Mouse (Mus musculus): ENCODE data around the gene Rnf186.

DNA sequence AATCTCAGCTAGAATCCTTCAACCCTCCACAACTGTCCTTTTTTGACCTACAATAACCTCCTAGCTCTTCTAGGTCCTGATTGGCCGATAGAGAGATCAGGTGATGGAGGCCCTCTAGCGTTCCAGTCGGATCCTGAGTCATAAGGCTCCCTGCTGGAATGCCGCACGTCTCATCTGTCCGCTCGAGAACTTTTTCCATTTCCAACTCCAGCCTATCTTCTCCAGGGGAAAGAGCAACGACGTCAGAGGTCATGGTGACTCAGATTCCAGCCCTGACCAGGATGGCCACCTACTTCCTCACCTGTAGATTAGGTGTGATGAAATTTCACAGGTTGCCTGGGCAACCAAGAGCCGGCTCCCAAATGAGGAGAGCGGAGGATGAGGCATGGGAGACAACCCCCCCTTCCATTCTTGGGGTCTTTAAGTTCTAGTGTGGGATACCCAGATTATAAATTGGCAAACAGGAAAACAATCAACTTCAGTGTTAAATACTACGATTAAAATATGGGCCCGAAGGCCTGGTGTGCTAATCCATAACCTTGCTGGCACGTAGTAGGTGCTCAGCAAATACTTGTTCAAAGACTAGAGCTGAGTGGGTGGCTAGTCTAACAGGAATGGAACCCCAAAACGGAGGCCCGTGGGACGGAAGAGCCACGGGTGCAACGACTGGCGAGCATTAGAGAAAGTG is 5.4 kb downstream of the Rnf186 start:
- TF ChIP-seq CTCF (IDR thresholded peaks at IDR 0.05; ENCODE audit: low read depth) = peak; percentile 54
- peak; percentile 67 for TF ChIP-seq EP300 (optimal IDR thresholded peaks at IDR 0.05)

All from stomach, postnatal 0 days (tissue).